Mouse (Mus musculus): ENCODE results near the gene Spata33. TPM values are rescaled to one million over a fixed set of nuclear protein-coding genes. Genes with fewer than 3 reads are reported as not detected.
A peak's percentile ranks its signal among the peaks of the same experiment; 100 is the strongest.
"Not testable (repeated sequence)": the region's sequence is repeated elsewhere in the genome, so short reads cannot be mapped to it uniquely, and the experiment has no call there.

Spata33 gene
- polyA plus RNA-seq, 1 experiment from 2014 or later, result 5.9 TPM

- no peaks in the 10 kb centered on the region for H3K9me3 ChIP-seq (ENCODE audit: control insufficient read depth, low read length)
- no peaks in the 10 kb centered on the region for H3K27me3 ChIP-seq (ENCODE audit: control insufficient read depth, insufficient read depth, low read length)
- peak within 1 kb of the TSS; percentile 82 for H3K9ac ChIP-seq (ENCODE audit: low read length)
- ATAC-seq (replicated peaks; ENCODE audit: low FRiP score), result peak; percentile 90
- peak within 1 kb of the TSS; percentile 69 for H3K4me3 ChIP-seq (ENCODE audit: low read depth, low read length)
- H3K36me3 ChIP-seq (ENCODE audit: control insufficient read depth, insufficient read depth, low read length), result peaks cover 2% of the 10 kb centered on the region; the same call in 1 of the 2 replicates
- peaks cover 9% of the 10 kb centered on the region; the same call in 1 of the 2 replicates for H3K4me1 ChIP-seq (replicated peaks; ENCODE audit: control insufficient read depth, insufficient read depth, low read length)
- peak within 1 kb of the TSS; percentile 77 for H3K4me2 ChIP-seq (ENCODE audit: low read depth, low read length, severe bottlenecking)
- peak within 1 kb of the TSS; percentile 47; the same call in 1 of the 2 replicates for H3K27ac ChIP-seq (ENCODE audit: low read depth, low read length)
- 4% methylated on average over 59 of the region's 59 CpGs for WGBS
- peak; percentile 94 for DNase-seq (ENCODE audit: low spot score)
Measured at GRCm38 (mm10) chr8:123224278-123225266, 11.9 kb downstream of the Spata33 start, which contains the start of gene Cdk10. Gene Cdk10, plus strand, starts transcription at chr8:123224842.

- Histone ChIP-seq H3K4me2 (ENCODE audit: low read depth, low read length, severe bottlenecking) (no peak overlapping the region), H3K27ac (ENCODE audit: low read depth, low read length) (no peak overlapping the region), H3K4me1 (replicated peaks; ENCODE audit: control insufficient read depth, insufficient read depth, low read length) (peaks cover 9% of the 10 kb centered on the region; the same call in 1 of the 2 replicates), H3K27me3 (ENCODE audit: control insufficient read depth, insufficient read depth, low read length) (no peaks in the 10 kb centered on the region), H3K9ac (ENCODE audit: low read length) (no peak overlapping the region), H3K4me3 (ENCODE audit: low read depth, low read length) (no peak overlapping the region), H3K36me3 (ENCODE audit: control insufficient read depth, insufficient read depth, low read length) (peaks cover 2% of the 10 kb centered on the region; the same call in 1 of the 2 replicates), H3K9me3 (ENCODE audit: control insufficient read depth, low read length) (no peaks in the 10 kb centered on the region)
- DNase-seq (ENCODE audit: low spot score) (no peak), ATAC-seq (replicated peaks; ENCODE audit: low FRiP score) (no peak)
- WGBS, result 94% methylated on average over 1 of the region's 1 CpGs
Measured at GRCm38 (mm10) chr8:123228416-123228815, 15.8 kb downstream of the Spata33 start.

DNA sequence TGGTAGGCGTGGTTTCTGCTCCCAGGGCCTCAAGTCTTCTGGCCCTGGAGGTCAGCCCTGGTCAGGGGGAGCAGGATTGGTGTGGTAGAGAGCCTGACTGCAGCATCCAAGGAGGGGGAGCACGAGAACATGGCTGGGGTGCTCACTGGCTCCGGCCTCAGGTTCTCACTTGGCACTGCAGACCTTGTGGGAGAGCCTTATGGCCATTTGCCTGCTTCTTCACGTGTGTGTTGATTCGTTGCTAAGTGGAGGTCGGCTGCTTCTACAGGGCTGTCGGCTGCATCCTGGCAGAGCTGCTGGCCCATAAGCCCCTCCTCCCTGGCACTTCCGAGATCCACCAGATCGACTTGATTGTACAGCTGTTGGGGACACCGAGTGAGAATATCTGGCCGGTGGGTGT is 17.7 kb downstream of the Spata33 start:
- not testable (repeated sequence) for H3K9ac ChIP-seq (ENCODE audit: low read length); ATAC-seq (replicated peaks; ENCODE audit: low FRiP score)
- 93% methylated on average over 9 of the region's 11 CpGs for WGBS

GRCm38 (mm10) chr8:123231742-123232141 is 19.1 kb downstream of the Spata33 start:
- 73% methylated on average over 5 of the region's 5 CpGs for WGBS
- Histone ChIP-seq H3K4me3 (ENCODE audit: low read depth, low read length) (no peak overlapping the region), H3K36me3 (ENCODE audit: control insufficient read depth, insufficient read depth, low read length) (peaks cover 2% of the 10 kb centered on the region; the same call in 1 of the 2 replicates), H3K9ac (ENCODE audit: low read length) (no peak overlapping the region), H3K27ac (ENCODE audit: low read depth, low read length) (no peak overlapping the region), H3K9me3 (ENCODE audit: control insufficient read depth, low read length) (no peaks in the 10 kb centered on the region), H3K4me2 (ENCODE audit: low read depth, low read length, severe bottlenecking) (no peak overlapping the region), H3K27me3 (ENCODE audit: control insufficient read depth, insufficient read depth, low read length) (peaks cover 10% of the 10 kb centered on the region), H3K4me1 (replicated peaks; ENCODE audit: control insufficient read depth, insufficient read depth, low read length) (peaks cover 12% of the 10 kb centered on the region)
- DNase-seq (ENCODE audit: low spot score), result no peak
- ATAC-seq (replicated peaks; ENCODE audit: low FRiP score), result no peak

More for the DNA sequence above, 17.7 kb downstream of the Spata33 start:
- H3K36me3 ChIP-seq (ENCODE audit: control insufficient read depth, insufficient read depth, low read length); H3K27me3 ChIP-seq (ENCODE audit: control insufficient read depth, insufficient read depth, low read length); H3K27ac ChIP-seq (ENCODE audit: low read depth, low read length); H3K4me3 ChIP-seq (ENCODE audit: low read depth, low read length); DNase-seq (ENCODE audit: low spot score); H3K4me1 ChIP-seq (replicated peaks; ENCODE audit: control insufficient read depth, insufficient read depth, low read length); H3K4me2 ChIP-seq (ENCODE audit: low read depth, low read length, severe bottlenecking); H3K9me3 ChIP-seq (ENCODE audit: control insufficient read depth, low read length): not testable (repeated sequence)

DNA sequence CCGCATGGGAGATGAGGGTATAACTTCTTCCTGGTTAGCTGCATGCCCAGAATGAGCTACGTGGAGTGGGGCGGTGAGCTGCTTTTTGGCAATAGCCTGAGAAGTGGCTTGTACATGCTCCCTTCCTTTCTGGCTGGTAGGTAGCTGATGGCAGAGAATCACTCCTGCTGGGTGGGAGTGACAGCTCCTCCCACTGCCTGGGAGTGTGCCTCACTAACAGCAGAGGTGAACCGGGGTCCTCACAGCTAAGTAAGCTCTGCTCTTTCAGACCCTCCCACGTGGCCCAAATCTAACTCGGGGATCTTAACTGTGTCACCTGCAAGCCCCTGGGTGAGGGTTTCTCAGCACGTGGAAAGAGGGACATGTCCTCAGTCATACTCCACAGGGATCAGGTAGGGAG is 19.9 kb downstream of the Spata33 start:
- Histone ChIP-seq H3K4me2 (ENCODE audit: low read depth, low read length, severe bottlenecking) (no peak overlapping the region), H3K9ac (ENCODE audit: low read length) (no peak overlapping the region), H3K27me3 (ENCODE audit: control insufficient read depth, insufficient read depth, low read length) (peaks cover 10% of the 10 kb centered on the region), H3K27ac (ENCODE audit: low read depth, low read length) (no peak overlapping the region), H3K4me1 (replicated peaks; ENCODE audit: control insufficient read depth, insufficient read depth, low read length) (peaks cover 12% of the 10 kb centered on the region), H3K9me3 (ENCODE audit: control insufficient read depth, low read length) (no peaks in the 10 kb centered on the region), H3K4me3 (ENCODE audit: low read depth, low read length) (no peak overlapping the region), H3K36me3 (ENCODE audit: control insufficient read depth, insufficient read depth, low read length) (no peaks in the 10 kb centered on the region; the same call in 1 of the 2 replicates)
- no peak for ATAC-seq (replicated peaks; ENCODE audit: low FRiP score)
- no peak for DNase-seq (ENCODE audit: low spot score)
- WGBS, result 53% methylated on average over 7 of the region's 7 CpGs

DNA sequence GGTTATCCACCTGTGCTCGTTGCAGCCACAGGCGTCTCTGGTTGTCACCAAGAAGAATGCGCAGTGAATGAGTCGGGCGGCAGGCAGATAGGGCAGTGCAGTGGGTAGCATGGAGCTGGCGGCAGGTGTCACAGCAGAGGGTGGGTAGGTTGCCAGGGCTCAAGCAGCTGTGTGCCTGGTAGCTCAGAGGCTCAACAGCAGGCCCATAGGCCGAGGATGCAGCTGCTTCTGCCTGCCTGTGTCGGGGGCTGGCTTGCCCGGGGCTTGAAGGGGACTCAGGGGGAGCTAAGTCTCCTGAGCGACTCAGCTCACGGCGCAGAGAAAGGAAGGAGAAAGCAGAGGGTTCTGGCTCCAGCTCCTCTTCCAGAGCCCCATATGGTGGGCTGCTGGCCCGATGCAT is 20.7 kb downstream of the Spata33 start:
- ATAC-seq (replicated peaks; ENCODE audit: low FRiP score), result no peak
- H3K27me3 ChIP-seq (ENCODE audit: control insufficient read depth, insufficient read depth, low read length), result peaks cover 10% of the 10 kb centered on the region
- H3K4me1 ChIP-seq (replicated peaks; ENCODE audit: control insufficient read depth, insufficient read depth, low read length), result peaks cover 12% of the 10 kb centered on the region
- H3K4me2 ChIP-seq (ENCODE audit: low read depth, low read length, severe bottlenecking), result no peak overlapping the region
- H3K27ac ChIP-seq (ENCODE audit: low read depth, low read length), result no peak overlapping the region
- DNase-seq (ENCODE audit: low spot score), result no peak
- no peak overlapping the region for H3K9ac ChIP-seq (ENCODE audit: low read length)
- 63% methylated on average over 13 of the region's 13 CpGs for WGBS
- no peak overlapping the region for H3K4me3 ChIP-seq (ENCODE audit: low read depth, low read length)
- H3K9me3 ChIP-seq (ENCODE audit: control insufficient read depth, low read length), result no peaks in the 10 kb centered on the region
- H3K36me3 ChIP-seq (ENCODE audit: control insufficient read depth, insufficient read depth, low read length), result no peaks in the 10 kb centered on the region; the same call in 1 of the 2 replicates

DNA sequence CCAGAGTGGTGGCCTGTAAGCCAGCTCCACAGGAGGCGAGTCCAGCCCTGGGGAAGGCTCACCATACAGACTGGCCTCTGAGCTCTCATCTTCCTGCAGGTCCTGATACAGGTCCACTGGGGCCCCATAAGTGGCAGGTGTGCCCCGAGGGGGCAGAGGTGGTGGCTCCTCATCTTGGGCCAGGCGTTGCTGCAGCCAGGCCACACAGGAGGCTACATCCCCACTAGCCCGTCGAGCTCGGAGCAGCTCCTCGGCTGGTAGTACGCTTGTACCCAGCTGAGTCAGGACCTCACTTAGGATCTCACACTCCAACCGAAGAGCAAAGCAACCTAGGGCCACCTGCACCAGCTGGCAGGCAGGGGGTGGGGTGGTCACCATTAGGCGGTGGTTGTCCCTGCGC is 21.1 kb downstream of the Spata33 start:
- 82% methylated on average over 11 of the region's 11 CpGs for WGBS
- Histone ChIP-seq H3K27me3 (ENCODE audit: control insufficient read depth, insufficient read depth, low read length) (peaks cover 10% of the 10 kb centered on the region), H3K4me2 (ENCODE audit: low read depth, low read length, severe bottlenecking) (no peak overlapping the region), H3K4me3 (ENCODE audit: low read depth, low read length) (no peak overlapping the region), H3K9ac (ENCODE audit: low read length) (no peak overlapping the region), H3K36me3 (ENCODE audit: control insufficient read depth, insufficient read depth, low read length) (no peaks in the 10 kb centered on the region; the same call in 1 of the 2 replicates), H3K4me1 (replicated peaks; ENCODE audit: control insufficient read depth, insufficient read depth, low read length) (peaks cover 12% of the 10 kb centered on the region), H3K27ac (ENCODE audit: low read depth, low read length) (no peak overlapping the region), H3K9me3 (ENCODE audit: control insufficient read depth, low read length) (no peaks in the 10 kb centered on the region)
- DNase-seq (ENCODE audit: low spot score) (peak; percentile 55), ATAC-seq (replicated peaks; ENCODE audit: low FRiP score) (no peak)

- 28% methylated on average over 13 of the region's 13 CpGs for WGBS
Measured at GRCm38 (mm10) chr8:123234918-123235519, 22.4 kb downstream of the Spata33 start.

More at GRCm38 (mm10) chr8:123234918-123235519, 22.4 kb downstream of the Spata33 start:
- H3K27me3 ChIP-seq (ENCODE audit: control insufficient read depth, insufficient read depth, low read length), result peaks cover 10% of the 10 kb centered on the region
- DNase-seq (ENCODE audit: low spot score), result no peak
- peak; percentile 14; the same call in 1 of the 2 replicates for ATAC-seq (replicated peaks; ENCODE audit: low FRiP score)
- peaks cover 12% of the 10 kb centered on the region for H3K4me1 ChIP-seq (replicated peaks; ENCODE audit: control insufficient read depth, insufficient read depth, low read length)
- H3K4me3 ChIP-seq (ENCODE audit: low read depth, low read length), result peak overlapping the region; percentile 40
- peak overlapping the region; percentile 85 for H3K4me2 ChIP-seq (ENCODE audit: low read depth, low read length, severe bottlenecking)
- no peaks in the 10 kb centered on the region for H3K9me3 ChIP-seq (ENCODE audit: control insufficient read depth, low read length)
- H3K9ac ChIP-seq (ENCODE audit: low read length), result peak overlapping the region; percentile 45
- H3K36me3 ChIP-seq (ENCODE audit: control insufficient read depth, insufficient read depth, low read length), result no peaks in the 10 kb centered on the region
- H3K27ac ChIP-seq (ENCODE audit: low read depth, low read length), result no peak overlapping the region

Data from forebrain, embryonic 11.5 days (tissue).